Mouse (Mus musculus): ENCODE results near the gene Fam193a. TPM values are rescaled to one million over a fixed set of nuclear protein-coding genes. Genes with fewer than 3 reads are reported as not detected.

Gene Fam193a
- polyA plus RNA-seq, 1 experiment: 23.9 TPM

DNA sequence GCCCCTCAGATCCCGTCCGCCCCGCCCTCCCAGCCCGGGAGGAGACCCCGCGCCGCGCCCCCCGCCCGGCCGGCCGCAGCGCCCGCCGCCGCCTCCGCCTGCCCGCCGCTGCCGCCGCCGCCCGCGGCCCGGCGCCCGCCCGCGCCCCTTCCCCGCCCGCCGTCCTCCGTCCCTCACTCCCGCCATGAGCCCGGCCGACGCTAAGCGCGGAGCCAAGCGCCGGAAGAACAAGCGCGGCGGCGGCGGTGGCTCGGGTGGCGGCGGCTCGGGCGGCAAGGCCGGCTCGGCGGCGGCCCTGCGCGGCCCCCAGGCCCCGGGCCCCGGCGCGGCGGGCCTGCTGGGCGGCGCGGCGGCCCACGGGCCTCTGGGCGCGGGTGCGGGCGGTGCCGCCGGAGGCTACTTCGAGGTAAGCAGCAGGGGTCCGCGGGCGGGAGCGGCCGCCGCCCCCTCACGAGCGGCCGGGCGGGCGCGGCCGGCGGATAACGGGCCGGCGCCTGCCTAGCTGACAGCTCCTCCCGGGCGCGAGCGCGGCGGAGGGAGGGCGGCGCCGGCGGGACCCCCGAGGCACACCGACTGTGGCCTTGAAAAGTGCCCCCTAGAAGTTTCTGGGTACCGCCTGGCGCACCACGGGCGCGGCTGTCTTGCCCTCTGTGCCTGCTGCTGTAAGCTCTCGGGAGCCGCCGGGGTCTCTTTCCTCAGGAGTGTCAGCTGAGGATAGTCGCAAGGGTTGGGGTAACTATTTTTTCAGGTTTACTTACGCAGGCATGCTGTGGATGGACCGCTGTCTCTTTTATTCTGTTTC is 490 bp downstream of the Fam193a start:
- Histone ChIP-seq H3K4me1 (ENCODE audit: control insufficient read depth, insufficient read depth, low read length) (no peaks in the 10 kb centered on the region), H3K4me3 (replicated peaks; ENCODE audit: control insufficient read depth, low read depth, low read length) (peak overlapping the region; percentile 71), H3K27ac (ENCODE audit: control insufficient read depth, insufficient read depth, low read depth, low read length, poor library complexity) (peak overlapping the region; percentile 63; the same call in 1 of the 2 replicates)
- 12% methylated on average over 108 of the region's 114 CpGs for WGBS
- TF ChIP-seq POLR2A (IDR thresholded peaks at IDR 0.05; ENCODE audit: borderline replicate concordance, control insufficient read depth, low read depth, low read length) (peak; percentile 5; the same call in 1 of the 2 replicates), CTCF (IDR thresholded peaks at IDR 0.05; ENCODE audit: control insufficient read depth, insufficient read depth, low read length) (no peak)

DNA sequence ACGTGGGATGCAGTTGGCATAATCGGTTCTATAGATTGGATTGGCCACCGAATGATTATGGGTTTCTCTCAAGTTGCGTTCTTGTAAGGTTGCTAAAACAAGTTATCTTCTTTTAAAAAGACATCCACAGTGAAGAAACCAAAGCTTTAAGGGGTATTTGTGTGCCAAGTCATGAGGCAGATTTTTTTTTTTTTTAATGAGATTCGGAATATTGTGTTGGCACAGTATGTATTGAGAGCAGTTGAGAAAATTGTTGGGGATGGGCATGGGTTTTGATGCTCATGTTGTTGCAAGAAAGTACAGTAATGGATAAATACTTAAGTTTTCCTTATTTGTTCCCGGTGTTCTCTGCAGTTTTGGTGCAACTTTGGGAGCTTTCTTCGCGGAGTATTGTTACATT is 1.1 kb downstream of the Fam193a start:
- TF ChIP-seq CTCF (IDR thresholded peaks at IDR 0.05; ENCODE audit: control insufficient read depth, insufficient read depth, low read length): no peak
- TF ChIP-seq POLR2A (IDR thresholded peaks at IDR 0.05; ENCODE audit: borderline replicate concordance, control insufficient read depth, low read depth, low read length): no peak
- H3K27ac ChIP-seq (ENCODE audit: control insufficient read depth, insufficient read depth, low read depth, low read length, poor library complexity): no peak overlapping the region
- H3K4me1 ChIP-seq (ENCODE audit: control insufficient read depth, insufficient read depth, low read length): no peaks in the 10 kb centered on the region
- 35% methylated on average over 8 of the region's 8 CpGs for WGBS
- peak overlapping the region; percentile 71 for H3K4me3 ChIP-seq (replicated peaks; ENCODE audit: control insufficient read depth, low read depth, low read length)

DNA sequence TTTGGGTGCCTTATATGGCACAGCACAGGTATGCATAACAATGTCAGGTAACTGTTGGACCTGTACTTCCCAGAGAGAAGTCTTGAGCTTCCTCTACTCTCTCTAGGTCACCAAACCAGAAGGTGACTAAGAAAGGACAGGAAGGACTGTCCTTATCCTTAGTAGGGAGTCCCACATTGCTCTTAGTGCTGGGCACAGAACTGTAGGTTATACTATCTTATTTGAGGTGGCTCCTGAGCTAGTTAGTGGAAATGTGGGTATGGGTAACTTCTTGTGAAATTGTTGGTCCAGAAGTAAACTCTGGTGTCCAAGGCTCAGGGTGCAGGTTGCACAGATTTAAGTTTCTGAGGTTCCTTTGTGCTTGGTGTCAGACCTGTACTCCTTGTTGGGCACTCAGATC is 2.4 kb downstream of the Fam193a start:
- no peak for TF ChIP-seq POLR2A (IDR thresholded peaks at IDR 0.05; ENCODE audit: borderline replicate concordance, control insufficient read depth, low read depth, low read length)
- no peak for TF ChIP-seq CTCF (IDR thresholded peaks at IDR 0.05; ENCODE audit: control insufficient read depth, insufficient read depth, low read length)
- no peaks in the 10 kb centered on the region for H3K4me1 ChIP-seq (ENCODE audit: control insufficient read depth, insufficient read depth, low read length)

DNA sequence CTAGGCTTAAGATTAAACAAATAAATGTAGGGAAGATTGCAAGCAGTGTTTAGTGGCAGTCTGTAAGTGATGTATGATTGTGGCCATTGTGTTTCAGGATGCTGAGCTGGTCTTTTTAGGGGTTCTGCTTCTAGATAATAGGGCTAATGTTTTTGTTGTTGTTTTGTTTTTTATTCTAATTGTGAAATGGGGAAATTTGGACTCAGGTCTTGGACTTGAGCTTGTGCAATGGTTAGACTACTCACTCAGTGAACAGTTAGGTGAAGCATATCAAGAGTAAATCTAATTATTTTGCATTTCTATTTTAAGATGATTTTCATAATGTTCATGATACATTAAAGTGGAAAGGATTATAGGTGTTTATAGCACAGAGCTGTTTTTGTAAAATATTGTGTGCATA is 2.8 kb downstream of the Fam193a start:
- no peak overlapping the region for H3K4me3 ChIP-seq (replicated peaks; ENCODE audit: control insufficient read depth, low read depth, low read length)

More for the DNA sequence above, 2.4 kb downstream of the Fam193a start:
- Histone ChIP-seq H3K4me3 (replicated peaks; ENCODE audit: control insufficient read depth, low read depth, low read length) (no peak overlapping the region), H3K27ac (ENCODE audit: control insufficient read depth, insufficient read depth, low read depth, low read length, poor library complexity) (no peak overlapping the region)

DNA sequence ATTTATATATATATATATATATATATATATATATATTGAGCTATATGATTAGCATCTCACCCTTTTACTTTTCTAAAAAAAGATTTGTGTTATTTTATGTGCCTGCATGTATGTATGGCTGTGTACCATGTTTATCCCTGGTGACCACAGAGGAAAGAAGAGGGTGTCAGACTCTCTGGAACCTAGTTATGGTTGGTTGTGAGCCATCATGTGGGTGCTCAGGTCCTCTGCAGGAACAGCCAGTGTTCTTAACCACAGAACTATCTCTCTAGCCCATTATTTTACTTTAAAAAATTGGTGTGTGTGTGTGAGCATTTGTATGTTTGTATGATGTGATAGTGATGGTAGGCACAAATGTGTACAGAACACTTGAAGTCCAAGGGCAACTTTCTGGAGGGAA is 9.1 kb downstream of the Fam193a start:
- H3K4me3 ChIP-seq (replicated peaks; ENCODE audit: control insufficient read depth, low read depth, low read length): no peak overlapping the region
- H3K27ac ChIP-seq (ENCODE audit: control insufficient read depth, insufficient read depth, low read depth, low read length, poor library complexity): no peak overlapping the region
- H3K4me1 ChIP-seq (ENCODE audit: control insufficient read depth, insufficient read depth, low read length): no peaks in the 10 kb centered on the region
- no peak for TF ChIP-seq POLR2A (IDR thresholded peaks at IDR 0.05; ENCODE audit: borderline replicate concordance, control insufficient read depth, low read depth, low read length)

More for the DNA sequence above, 2.8 kb downstream of the Fam193a start:
- TF ChIP-seq CTCF (IDR thresholded peaks at IDR 0.05; ENCODE audit: control insufficient read depth, insufficient read depth, low read length): no peak
- TF ChIP-seq POLR2A (IDR thresholded peaks at IDR 0.05; ENCODE audit: borderline replicate concordance, control insufficient read depth, low read depth, low read length): no peak
- Histone ChIP-seq H3K27ac (ENCODE audit: control insufficient read depth, insufficient read depth, low read depth, low read length, poor library complexity) (no peak overlapping the region), H3K4me1 (ENCODE audit: control insufficient read depth, insufficient read depth, low read length) (no peaks in the 10 kb centered on the region)

DNA sequence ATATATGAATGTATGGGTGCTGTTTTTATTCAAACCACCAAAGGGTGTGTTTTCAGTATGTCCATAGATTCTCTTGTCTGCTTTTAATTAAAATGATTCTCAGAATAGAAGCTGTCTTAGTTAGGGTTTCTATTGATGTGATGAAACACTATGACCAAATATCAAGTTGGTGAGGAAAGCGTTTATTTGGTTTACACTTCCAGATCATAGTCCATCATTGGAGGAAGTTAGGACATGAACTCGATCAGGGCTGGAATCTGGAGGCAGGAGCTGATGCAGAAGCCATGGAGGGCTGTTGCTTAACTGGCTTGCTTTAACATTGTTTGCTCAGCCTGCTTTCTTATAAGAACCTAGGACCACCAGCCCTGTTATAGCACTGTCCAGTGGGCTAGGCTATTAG is 12.0 kb downstream of the Fam193a start:
- Histone ChIP-seq H3K4me1 (ENCODE audit: control insufficient read depth, insufficient read depth, low read length) (no peaks in the 10 kb centered on the region), H3K4me3 (replicated peaks; ENCODE audit: control insufficient read depth, low read depth, low read length) (no peak overlapping the region), H3K27ac (ENCODE audit: control insufficient read depth, insufficient read depth, low read depth, low read length, poor library complexity) (no peak overlapping the region)
- WGBS: 36% methylated on average over 2 of the region's 2 CpGs
- TF ChIP-seq POLR2A (IDR thresholded peaks at IDR 0.05; ENCODE audit: borderline replicate concordance, control insufficient read depth, low read depth, low read length): no peak
- TF ChIP-seq CTCF (IDR thresholded peaks at IDR 0.05; ENCODE audit: control insufficient read depth, insufficient read depth, low read length): no peak

DNA sequence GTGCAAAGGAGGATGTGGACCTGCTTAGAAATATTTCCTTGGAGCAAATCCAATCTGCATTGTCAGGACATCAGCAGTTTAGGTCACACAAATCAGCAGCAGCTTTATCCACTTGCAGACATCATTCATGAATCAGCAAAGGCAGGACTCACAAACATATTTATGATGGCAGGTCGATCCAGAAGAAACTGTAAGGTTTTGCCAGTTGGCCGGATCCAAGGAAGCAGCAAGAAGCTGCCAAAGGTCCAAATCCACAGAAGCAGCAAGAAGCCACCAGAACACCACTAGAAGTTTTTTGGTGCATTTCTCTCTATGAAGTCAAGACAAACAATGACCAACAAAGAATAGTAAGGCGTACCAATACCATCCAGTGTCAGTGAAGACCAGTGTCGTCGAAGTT is 15.9 kb downstream of the Fam193a start:
- Histone ChIP-seq H3K27ac (ENCODE audit: control insufficient read depth, insufficient read depth, low read depth, low read length, poor library complexity) (no peak overlapping the region), H3K4me3 (replicated peaks; ENCODE audit: control insufficient read depth, low read depth, low read length) (no peak overlapping the region), H3K4me1 (ENCODE audit: control insufficient read depth, insufficient read depth, low read length) (no peaks in the 10 kb centered on the region)
- WGBS: 91% methylated on average over 5 of the region's 5 CpGs
- TF ChIP-seq POLR2A (IDR thresholded peaks at IDR 0.05; ENCODE audit: borderline replicate concordance, control insufficient read depth, low read depth, low read length): no peak
- TF ChIP-seq CTCF (IDR thresholded peaks at IDR 0.05; ENCODE audit: control insufficient read depth, insufficient read depth, low read length): no peak

DNA sequence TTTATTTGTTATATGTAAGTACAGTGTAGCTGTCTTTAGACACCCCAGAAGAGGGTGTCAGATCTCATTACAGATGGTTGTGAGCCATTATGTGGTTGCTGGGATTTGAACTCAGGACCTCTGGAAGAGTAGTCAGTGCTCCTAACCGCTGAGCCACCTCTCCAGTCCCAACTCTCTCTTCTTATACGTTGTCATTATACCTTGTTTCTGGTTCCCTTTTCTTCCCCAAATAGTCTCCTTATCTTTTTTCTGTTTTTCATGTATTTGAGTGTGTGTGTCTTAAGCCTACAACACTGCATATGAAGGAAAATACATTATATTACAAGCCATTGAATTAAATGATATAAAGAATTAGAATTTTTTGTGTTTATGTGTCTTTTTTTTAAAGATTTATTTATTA is 17.0 kb downstream of the Fam193a start:
- Histone ChIP-seq H3K4me3 (replicated peaks; ENCODE audit: control insufficient read depth, low read depth, low read length) (no peak overlapping the region), H3K4me1 (ENCODE audit: control insufficient read depth, insufficient read depth, low read length) (no peaks in the 10 kb centered on the region), H3K27ac (ENCODE audit: control insufficient read depth, insufficient read depth, low read depth, low read length, poor library complexity) (no peak overlapping the region)
- TF ChIP-seq CTCF (IDR thresholded peaks at IDR 0.05; ENCODE audit: control insufficient read depth, insufficient read depth, low read length): no peak
- no peak for TF ChIP-seq POLR2A (IDR thresholded peaks at IDR 0.05; ENCODE audit: borderline replicate concordance, control insufficient read depth, low read depth, low read length)
- WGBS: 81% methylated on average over 2 of the region's 2 CpGs

DNA sequence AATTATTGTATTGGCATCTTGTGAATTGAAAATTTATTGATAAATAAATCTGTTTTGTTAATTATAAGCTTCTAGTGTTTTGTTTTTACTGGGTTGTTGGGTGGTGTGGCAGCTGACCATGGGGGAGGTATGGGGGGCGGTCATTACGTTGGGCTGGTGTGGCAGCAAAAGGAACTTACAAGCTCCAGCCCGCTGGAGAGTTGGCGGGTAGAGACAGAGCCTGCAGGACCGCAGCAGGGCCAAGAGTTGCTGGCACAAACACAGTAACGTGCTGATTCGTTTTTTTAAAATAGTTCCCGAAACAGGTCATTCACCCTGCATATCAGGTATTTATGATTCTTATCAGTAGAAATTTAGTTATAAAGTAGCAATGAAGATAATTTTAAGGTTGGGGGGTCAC is 23.5 kb downstream of the Fam193a start:
- no peak overlapping the region for H3K27ac ChIP-seq (ENCODE audit: control insufficient read depth, insufficient read depth, low read depth, low read length, poor library complexity)
- no peak overlapping the region for H3K4me3 ChIP-seq (replicated peaks; ENCODE audit: control insufficient read depth, low read depth, low read length)
- H3K4me1 ChIP-seq (ENCODE audit: control insufficient read depth, insufficient read depth, low read length): no peaks in the 10 kb centered on the region
- TF ChIP-seq POLR2A (IDR thresholded peaks at IDR 0.05; ENCODE audit: borderline replicate concordance, control insufficient read depth, low read depth, low read length) (no peak), CTCF (IDR thresholded peaks at IDR 0.05; ENCODE audit: control insufficient read depth, insufficient read depth, low read length) (no peak)
- 94% methylated on average over 8 of the region's 8 CpGs for WGBS

Data from bone marrow, adult 2 months (tissue).